ENCODE assay signal across 7 mouse cellular contexts in genomic region chr14:24490468-24491265, GRCm38 (mm10). TPM values are rescaled to one million over a fixed set of nuclear protein-coding genes. Genes with fewer than 3 reads are reported as not detected.
DNase-seq lines count a peak whose midpoint lies in the region; ATAC-seq and TF ChIP-seq lines count a peak whose summit lies in the region.

No protein-coding gene starts in this region.

- H3K4me2 ChIP-seq in intestine, postnatal 0 days (replicated peaks; ENCODE audit: low read depth): peak overlapping the region; percentile 77
- peak overlapping the region; percentile 91 for H3K4me2 ChIP-seq in midbrain, embryonic 12.5 days (replicated peaks)

- WGBS in embryonic facial prominence, embryonic 10.5 days: under 1% methylated on average over 64 of the region's 64 CpGs
- WGBS in intestine, postnatal 0 days: under 1% methylated on average over 64 of the region's 64 CpGs
- WGBS in midbrain, embryonic 12.5 days: under 1% methylated on average over 64 of the region's 64 CpGs
- under 1% methylated on average over 64 of the region's 64 CpGs for WGBS in small intestine, adult 2 months

- H3K4me1 ChIP-seq in embryonic facial prominence, embryonic 10.5 days: peaks cover 44% of the 10 kb centered on the region
- H3K4me1 ChIP-seq in intestine, postnatal 0 days (replicated peaks; ENCODE audit: control insufficient read depth, insufficient read depth, low read length): peaks cover 3% of the 10 kb centered on the region; the same call in 1 of the 2 replicates
- peaks cover 39% of the 10 kb centered on the region for H3K4me1 ChIP-seq in midbrain, embryonic 12.5 days
- peaks cover 16% of the 10 kb centered on the region; the same call in 1 of the 2 replicates for H3K4me1 ChIP-seq in small intestine, adult 2 months (ENCODE audit: control insufficient read depth, insufficient read depth, insufficient read length, low read length)

- H3K9me3 ChIP-seq in embryonic facial prominence, embryonic 10.5 days: no peaks in the 10 kb centered on the region
- H3K9me3 ChIP-seq in intestine, postnatal 0 days (ENCODE audit: control insufficient read depth): no peaks in the 10 kb centered on the region
- H3K9me3 ChIP-seq in midbrain, embryonic 12.5 days: no peaks in the 10 kb centered on the region

- H3K9ac ChIP-seq in intestine, postnatal 0 days (ENCODE audit: low read depth, low read length): peak overlapping the region; percentile 93
- H3K9ac ChIP-seq in midbrain, embryonic 12.5 days (replicated peaks): peak overlapping the region; percentile 96

- peak overlapping the region; percentile 82 for H3K4me3 ChIP-seq in embryonic facial prominence, embryonic 10.5 days
- H3K4me3 ChIP-seq in intestine, postnatal 0 days (ENCODE audit: low read depth, low read length): peak overlapping the region; percentile 84
- H3K4me3 ChIP-seq in midbrain, embryonic 12.5 days: peak overlapping the region; percentile 83
- H3K4me3 ChIP-seq in small intestine, adult 2 months (ENCODE audit: low read depth, low read length): peak overlapping the region; percentile 86

- H3K36me3 ChIP-seq in embryonic facial prominence, embryonic 10.5 days (replicated peaks): peaks cover 41% of the 10 kb centered on the region
- peaks cover 33% of the 10 kb centered on the region for H3K36me3 ChIP-seq in intestine, postnatal 0 days (ENCODE audit: control insufficient read depth, insufficient read depth)
- H3K36me3 ChIP-seq in midbrain, embryonic 12.5 days: peaks cover 36% of the 10 kb centered on the region
- peaks cover 26% of the 10 kb centered on the region for H3K36me3 ChIP-seq in small intestine, adult 2 months (ENCODE audit: control insufficient read depth, insufficient read depth, low read length)

- peak; percentile 97 for DNase-seq in adrenal gland, postnatal 10 days
- peak; percentile 97 for DNase-seq in embryonic facial prominence, embryonic 10.5 days (ENCODE audit: low spot score)
- peak; percentile 59 for DNase-seq in gonadal fat pad, adult 2 months (ENCODE audit: low read depth)
- DNase-seq in left cerebral cortex, postnatal 4 days: peak; percentile 98

- no peak for TF ChIP-seq CTCF in intestine, postnatal 0 days (IDR thresholded peaks at IDR 0.05; ENCODE audit: low read depth)
- TF ChIP-seq CTCF in small intestine, adult 2 months (IDR thresholded peaks at IDR 0.05; ENCODE audit: extremely low read depth, insufficient read length, insufficient replicate concordance, low read depth, low read length): no peak

- peak overlapping the region; percentile 96 for H3K27ac ChIP-seq in embryonic facial prominence, embryonic 10.5 days (replicated peaks)
- H3K27ac ChIP-seq in intestine, postnatal 0 days (ENCODE audit: low read depth, low read length): peak overlapping the region; percentile 82
- H3K27ac ChIP-seq in midbrain, embryonic 12.5 days (replicated peaks): peak overlapping the region; percentile 84
- peak overlapping the region; percentile 33; the same call in 1 of the 2 replicates for H3K27ac ChIP-seq in small intestine, adult 2 months (ENCODE audit: insufficient read depth, low read depth, low read length)

- intact Hi-C loops in left cerebral cortex, postnatal 4 days (cut with DNase I): loop anchor here (10.0 kb wide), 1 partner anchor 1204 kb away; the partner anchor contains the start of gene Ppif

- no peaks in the 10 kb centered on the region for H3K27me3 ChIP-seq in embryonic facial prominence, embryonic 10.5 days (replicated peaks; ENCODE audit: low read depth, poor library complexity, severe bottlenecking)
- no peaks in the 10 kb centered on the region for H3K27me3 ChIP-seq in intestine, postnatal 0 days (replicated peaks; ENCODE audit: control insufficient read depth, insufficient read depth, low read length)
- no peaks in the 10 kb centered on the region for H3K27me3 ChIP-seq in midbrain, embryonic 12.5 days
- H3K27me3 ChIP-seq in small intestine, adult 2 months (ENCODE audit: control insufficient read depth, insufficient read depth, low read length): no peaks in the 10 kb centered on the region

- TF ChIP-seq POLR2A in small intestine, adult 2 months (IDR thresholded peaks at IDR 0.05; ENCODE audit: low read depth, low read length): peak; percentile 83

- peak; percentile 91 for ATAC-seq in intestine, postnatal 0 days
- peak; percentile 89 for ATAC-seq in midbrain, embryonic 12.5 days (ENCODE audit: low FRiP score, low read depth)

RNA-seq across cellular contexts. Expression of gene Rps24, which starts 3.7 kb away (rescaled TPM):
- 1,000 to 10,000 TPM; 1,547 to 1,559 TPM for total RNA-seq in adrenal gland, postnatal 10 days (2021)
- 1,131 and 1,182 TPM in 2 replicates for polyA plus RNA-seq in embryonic facial prominence, embryonic 10.5 days (2016; fragmentation: Nextera tagmentation; extraction: Ambion mirVana)
- polyA plus RNA-seq in gonadal fat pad, adult 2 months (2012; rRNA removed): 802 and 1,079 TPM in 2 replicates
- polyA plus RNA-seq in intestine, postnatal 0 days (2015; fragmentation: Nextera tagmentation; extraction: Ambion mirVana): 766 and 793 TPM in 2 replicates
- 1,000 to 10,000 TPM; 1,115 to 1,201 TPM for total RNA-seq in left cerebral cortex, postnatal 4 days (2021)
- 901 and 946 TPM in 2 replicates for polyA plus RNA-seq in midbrain, embryonic 12.5 days (2016; fragmentation: Nextera tagmentation; extraction: Ambion mirVana)
- 255 and 261 TPM in 2 replicates for polyA plus RNA-seq in small intestine, adult 2 months (2012; rRNA removed)

RNA-seq across cellular contexts. Expression of gene Polr3a, which starts 3.8 kb away (rescaled TPM):
- total RNA-seq in adrenal gland, postnatal 10 days (2021): 10 to 100 TPM; 17.9 to 21.4 TPM
- polyA plus RNA-seq in embryonic facial prominence, embryonic 10.5 days (2016; fragmentation: Nextera tagmentation; extraction: Ambion mirVana): 20.4 and 21.4 TPM in 2 replicates
- 8.7 and 9.5 TPM in 2 replicates for polyA plus RNA-seq in gonadal fat pad, adult 2 months (2012; rRNA removed)
- polyA plus RNA-seq in intestine, postnatal 0 days (2015; fragmentation: Nextera tagmentation; extraction: Ambion mirVana): 5.1 and 6.6 TPM in 2 replicates
- 10 to 100 TPM; 33.9 to 34.8 TPM for total RNA-seq in left cerebral cortex, postnatal 4 days (2021)
- polyA plus RNA-seq in midbrain, embryonic 12.5 days (2016; fragmentation: Nextera tagmentation; extraction: Ambion mirVana): 22.5 and 24.5 TPM in 2 replicates
- 1.9 and 3.8 TPM in 2 replicates for polyA plus RNA-seq in small intestine, adult 2 months (2012; rRNA removed)

Comparison
In these comparisons a context has a peak if more than half of its experiments do, and no peak if none do; other contexts are left out.
1. Peak in every context shown above with its lines: DNase-seq, ATAC-seq, H3K4me3 ChIP-seq and H3K27ac ChIP-seq.
2. H3K27ac ChIP-seq: peak in every context shown above with its lines; median percentile 96 in embryonic facial prominence, embryonic 10.5 days; 84 in midbrain, embryonic 12.5 days; 82 in intestine, postnatal 0 days; 33 in small intestine, adult 2 months.